Mouse (Mus musculus): ENCODE measurements around the gene Sh3kbp1. TPM values are rescaled to one million over a fixed set of nuclear protein-coding genes. Genes with fewer than 3 reads are reported as not detected.

Sh3kbp1 gene
- polyA plus RNA-seq, 1 experiment from 2014 or later, result 31.4 TPM

DNA sequence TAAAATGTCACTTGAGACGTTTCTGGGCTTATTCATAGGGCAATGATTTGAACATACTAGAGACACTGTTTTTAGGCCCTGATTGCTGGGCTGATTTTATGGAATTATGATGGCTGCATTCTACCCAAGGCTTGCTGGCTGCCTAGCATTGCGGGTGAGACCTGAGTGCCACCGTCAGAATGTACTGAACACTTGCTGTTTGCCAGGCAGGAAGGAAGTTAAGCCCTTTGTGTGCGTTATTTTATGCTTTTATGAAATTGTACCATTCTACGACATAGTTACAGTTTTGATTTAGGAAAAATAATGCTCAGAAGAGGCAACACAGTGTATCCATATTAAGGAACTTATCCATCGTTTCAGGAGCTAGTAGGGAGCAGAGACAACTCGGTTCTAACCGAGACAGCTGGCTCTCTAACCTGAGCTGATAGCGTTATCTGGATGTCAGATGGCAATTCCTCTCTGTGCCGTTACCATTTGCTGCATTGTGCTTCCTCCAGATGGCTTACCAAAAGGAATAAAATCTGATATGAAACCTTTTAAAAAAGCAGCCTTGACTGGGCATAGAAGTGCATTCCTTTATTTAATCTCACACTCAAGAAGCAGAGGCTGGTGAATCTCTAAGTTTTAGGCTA, 62.8 kb downstream of the Sh3kbp1 start:
- Histone ChIP-seq H3K27ac (ENCODE audit: low read depth, low read length) (no peak overlapping the region), H3K4me2 (replicated peaks; ENCODE audit: low read depth, low read length) (no peak overlapping the region), H3K36me3 (ENCODE audit: control insufficient read depth, insufficient read depth, low read length) (no peaks in the 10 kb centered on the region), H3K4me3 (ENCODE audit: low read depth, low read length) (no peak overlapping the region), H3K27me3 (ENCODE audit: control insufficient read depth, insufficient read depth, low read length) (0 out of 2 replicates have a peak, but pooled peaks cover 2% of the 10 kb centered on the region), H3K4me1 (replicated peaks; ENCODE audit: control insufficient read depth, insufficient read depth, low read length) (no peaks in the 10 kb centered on the region), H3K9ac (ENCODE audit: low read depth, low read length) (no peak overlapping the region), H3K9me3 (ENCODE audit: control insufficient read depth, low read length) (no peaks in the 10 kb centered on the region)
- WGBS, result 78% methylated on average over 10 of the region's 10 CpGs
- ATAC-seq (ENCODE audit: low FRiP score) (no peak), DNase-seq (ENCODE audit: low spot score) (no peak)

DNA sequence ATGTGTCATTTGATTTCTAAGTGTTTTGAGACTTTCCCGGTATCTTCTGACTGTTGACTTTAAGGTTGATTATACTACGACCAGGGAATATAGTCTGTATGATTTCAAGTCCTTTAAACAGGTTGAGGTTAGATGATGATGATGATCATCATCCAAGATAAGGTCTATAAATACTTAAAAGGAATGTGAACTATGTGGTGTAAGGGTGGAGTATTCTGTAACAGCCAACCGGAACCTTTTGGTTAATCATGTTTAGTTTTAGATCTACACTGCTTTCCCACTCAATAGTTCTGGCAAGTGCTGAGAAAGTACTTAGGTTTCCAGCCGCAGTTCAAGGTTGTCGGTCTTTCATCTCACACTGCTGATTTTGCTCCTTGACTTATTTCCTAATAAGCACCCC, 66.1 kb downstream of the Sh3kbp1 start:
- no peaks in the 10 kb centered on the region for H3K9me3 ChIP-seq (ENCODE audit: control insufficient read depth, low read length)
- WGBS, result 95% methylated on average over 5 of the region's 5 CpGs
- H3K4me2 ChIP-seq (replicated peaks; ENCODE audit: low read depth, low read length), result no peak overlapping the region
- DNase-seq (ENCODE audit: low spot score) (no peak), ATAC-seq (ENCODE audit: low FRiP score) (no peak)
- H3K9ac ChIP-seq (ENCODE audit: low read depth, low read length), result no peak overlapping the region
- 0 out of 2 replicates have a peak, but pooled peaks cover 4% of the 10 kb centered on the region for H3K27me3 ChIP-seq (ENCODE audit: control insufficient read depth, insufficient read depth, low read length)
- no peaks in the 10 kb centered on the region for H3K36me3 ChIP-seq (ENCODE audit: control insufficient read depth, insufficient read depth, low read length)
- H3K4me3 ChIP-seq (ENCODE audit: low read depth, low read length), result no peak overlapping the region
- H3K4me1 ChIP-seq (replicated peaks; ENCODE audit: control insufficient read depth, insufficient read depth, low read length), result no peaks in the 10 kb centered on the region
- no peak overlapping the region for H3K27ac ChIP-seq (ENCODE audit: low read depth, low read length)

DNA sequence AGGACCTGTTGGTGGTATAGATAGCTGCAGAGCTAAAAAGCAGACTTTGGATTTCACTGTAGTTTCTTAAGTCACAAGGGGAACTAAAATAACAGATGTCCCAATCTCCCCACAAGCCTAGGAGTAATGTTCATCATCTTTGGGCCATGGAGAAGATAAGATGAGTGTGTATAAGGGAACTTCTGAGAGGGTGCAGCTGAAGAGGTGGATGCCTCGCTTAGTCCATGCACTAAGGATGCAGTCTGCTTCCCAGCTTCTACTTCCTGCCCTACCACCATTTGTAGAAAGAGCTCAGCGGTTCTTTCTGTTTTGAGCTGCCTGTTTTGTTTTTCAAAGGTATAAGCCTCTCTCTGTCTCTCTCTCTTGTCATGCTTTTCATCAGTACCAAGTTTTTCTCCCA, 69.5 kb downstream of the Sh3kbp1 start:
- WGBS, result 27% methylated on average over 2 of the region's 2 CpGs
- H3K27me3 ChIP-seq (ENCODE audit: control insufficient read depth, insufficient read depth, low read length), result 0 out of 2 replicates have a peak, but pooled peaks cover 4% of the 10 kb centered on the region

DNA sequence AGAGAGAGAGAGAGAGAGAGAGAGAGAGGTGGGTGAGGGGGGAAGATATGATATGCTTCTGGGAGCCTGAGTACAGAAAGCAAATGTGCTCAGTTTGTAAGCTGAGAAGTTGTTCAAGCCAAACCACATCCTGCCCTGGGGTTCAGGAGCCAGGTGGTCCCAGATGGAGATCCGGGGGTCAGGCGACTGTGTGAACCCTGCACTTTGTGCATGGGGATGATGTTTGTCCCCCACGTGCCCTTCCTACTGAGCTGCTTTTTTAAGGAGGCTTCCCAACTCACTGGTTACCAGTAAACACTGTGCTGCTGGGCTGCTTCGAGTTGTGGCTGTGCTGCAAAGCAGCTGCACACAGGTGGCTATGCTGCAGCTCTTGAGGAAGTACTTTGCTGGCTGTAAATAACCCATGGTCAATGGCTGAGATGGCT, 70.0 kb downstream of the Sh3kbp1 start:
- H3K9me3 ChIP-seq (ENCODE audit: control insufficient read depth, low read length), result no peaks in the 10 kb centered on the region
- no peak overlapping the region for H3K4me3 ChIP-seq (ENCODE audit: low read depth, low read length)
- ATAC-seq (ENCODE audit: low FRiP score) (no peak), DNase-seq (ENCODE audit: low spot score) (no peak)
- H3K27me3 ChIP-seq (ENCODE audit: control insufficient read depth, insufficient read depth, low read length), result 0 out of 2 replicates have a peak, but pooled peaks cover 4% of the 10 kb centered on the region
- no peaks in the 10 kb centered on the region for H3K36me3 ChIP-seq (ENCODE audit: control insufficient read depth, insufficient read depth, low read length)
- H3K4me1 ChIP-seq (replicated peaks; ENCODE audit: control insufficient read depth, insufficient read depth, low read length), result no peaks in the 10 kb centered on the region
- no peak overlapping the region for H3K27ac ChIP-seq (ENCODE audit: low read depth, low read length)
- H3K9ac ChIP-seq (ENCODE audit: low read depth, low read length), result no peak overlapping the region
- no peak overlapping the region for H3K4me2 ChIP-seq (replicated peaks; ENCODE audit: low read depth, low read length)
- 20% methylated on average over 4 of the region's 4 CpGs for WGBS

More for the DNA sequence above, 69.5 kb downstream of the Sh3kbp1 start:
- H3K4me3 ChIP-seq (ENCODE audit: low read depth, low read length), result no peak overlapping the region
- no peak overlapping the region for H3K27ac ChIP-seq (ENCODE audit: low read depth, low read length)
- no peak overlapping the region for H3K9ac ChIP-seq (ENCODE audit: low read depth, low read length)
- no peak for DNase-seq (ENCODE audit: low spot score)
- no peaks in the 10 kb centered on the region for H3K9me3 ChIP-seq (ENCODE audit: control insufficient read depth, low read length)
- H3K36me3 ChIP-seq (ENCODE audit: control insufficient read depth, insufficient read depth, low read length), result no peaks in the 10 kb centered on the region
- H3K4me2 ChIP-seq (replicated peaks; ENCODE audit: low read depth, low read length), result no peak overlapping the region
- no peak for ATAC-seq (ENCODE audit: low FRiP score)
- no peaks in the 10 kb centered on the region for H3K4me1 ChIP-seq (replicated peaks; ENCODE audit: control insufficient read depth, insufficient read depth, low read length)

DNA sequence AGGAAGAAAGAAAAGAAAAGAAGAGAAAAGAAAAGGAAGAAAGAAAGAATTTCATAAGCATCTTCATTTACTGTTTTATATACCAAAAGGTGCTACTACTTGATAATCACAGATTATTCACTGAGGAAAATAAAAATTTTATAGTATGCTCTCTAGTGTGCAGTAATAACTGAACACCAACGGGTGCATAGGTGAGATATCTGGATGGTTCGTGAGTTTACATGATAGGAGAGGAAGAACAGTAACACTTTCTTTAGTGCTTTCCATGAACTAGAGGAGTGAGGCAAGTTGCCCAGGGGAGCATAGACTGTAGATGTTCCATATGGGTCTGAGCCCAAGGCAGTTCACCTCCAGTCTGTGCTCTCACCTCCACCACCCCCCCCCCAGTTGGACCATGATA, 75.8 kb downstream of the Sh3kbp1 start:
- 95% methylated on average over 2 of the region's 2 CpGs for WGBS
- ATAC-seq (ENCODE audit: low FRiP score), result no peak
- H3K9me3 ChIP-seq (ENCODE audit: control insufficient read depth, low read length), result no peaks in the 10 kb centered on the region
- no peak overlapping the region for H3K27ac ChIP-seq (ENCODE audit: low read depth, low read length)
- no peaks in the 10 kb centered on the region for H3K27me3 ChIP-seq (ENCODE audit: control insufficient read depth, insufficient read depth, low read length)
- H3K4me2 ChIP-seq (replicated peaks; ENCODE audit: low read depth, low read length), result no peak overlapping the region
- H3K9ac ChIP-seq (ENCODE audit: low read depth, low read length), result no peak overlapping the region
- DNase-seq (ENCODE audit: low spot score), result no peak
- no peaks in the 10 kb centered on the region for H3K4me1 ChIP-seq (replicated peaks; ENCODE audit: control insufficient read depth, insufficient read depth, low read length)
- no peak overlapping the region for H3K4me3 ChIP-seq (ENCODE audit: low read depth, low read length)
- no peaks in the 10 kb centered on the region for H3K36me3 ChIP-seq (ENCODE audit: control insufficient read depth, insufficient read depth, low read length)

DNA sequence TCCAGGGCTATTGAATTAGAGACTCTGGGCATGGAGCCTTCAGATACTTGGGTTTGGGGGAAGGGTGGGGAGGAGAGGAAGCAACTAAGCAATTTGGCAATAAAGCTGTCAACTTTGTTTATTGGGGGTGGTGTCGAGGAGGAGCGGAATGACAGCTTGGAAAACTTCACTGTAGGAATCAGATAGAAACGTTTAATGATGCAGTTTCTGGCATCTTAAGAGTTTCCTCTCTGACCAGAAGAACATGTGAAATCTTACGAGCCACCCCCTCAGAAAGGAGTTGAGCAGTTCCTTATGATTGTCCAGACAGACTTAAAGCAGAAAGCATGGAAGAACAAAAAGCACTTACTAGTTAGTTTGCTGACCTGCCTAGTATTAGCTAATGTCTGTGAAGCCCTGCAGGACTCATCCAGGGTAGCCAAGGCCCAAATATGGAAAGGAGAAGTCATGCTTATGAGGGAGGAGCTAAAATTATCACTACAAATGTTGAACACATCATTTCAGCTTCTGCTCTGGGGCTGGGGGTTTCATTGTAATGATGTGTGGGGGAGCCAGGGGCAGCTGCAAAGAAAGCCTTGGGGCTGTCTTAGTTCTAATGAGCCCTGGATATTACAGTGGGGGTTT, 77.4 kb downstream of the Sh3kbp1 start:
- no peak overlapping the region for H3K27ac ChIP-seq (ENCODE audit: low read depth, low read length)
- ATAC-seq (ENCODE audit: low FRiP score) (no peak), DNase-seq (ENCODE audit: low spot score) (no peak)
- no peak overlapping the region for H3K4me2 ChIP-seq (replicated peaks; ENCODE audit: low read depth, low read length)
- no peaks in the 10 kb centered on the region for H3K27me3 ChIP-seq (ENCODE audit: control insufficient read depth, insufficient read depth, low read length)
- no peak overlapping the region for H3K4me3 ChIP-seq (ENCODE audit: low read depth, low read length)
- H3K9me3 ChIP-seq (ENCODE audit: control insufficient read depth, low read length), result no peaks in the 10 kb centered on the region
- WGBS, result 75% methylated on average over 4 of the region's 4 CpGs
- no peaks in the 10 kb centered on the region for H3K4me1 ChIP-seq (replicated peaks; ENCODE audit: control insufficient read depth, insufficient read depth, low read length)
- H3K36me3 ChIP-seq (ENCODE audit: control insufficient read depth, insufficient read depth, low read length), result no peaks in the 10 kb centered on the region
- H3K9ac ChIP-seq (ENCODE audit: low read depth, low read length), result no peak overlapping the region

DNA sequence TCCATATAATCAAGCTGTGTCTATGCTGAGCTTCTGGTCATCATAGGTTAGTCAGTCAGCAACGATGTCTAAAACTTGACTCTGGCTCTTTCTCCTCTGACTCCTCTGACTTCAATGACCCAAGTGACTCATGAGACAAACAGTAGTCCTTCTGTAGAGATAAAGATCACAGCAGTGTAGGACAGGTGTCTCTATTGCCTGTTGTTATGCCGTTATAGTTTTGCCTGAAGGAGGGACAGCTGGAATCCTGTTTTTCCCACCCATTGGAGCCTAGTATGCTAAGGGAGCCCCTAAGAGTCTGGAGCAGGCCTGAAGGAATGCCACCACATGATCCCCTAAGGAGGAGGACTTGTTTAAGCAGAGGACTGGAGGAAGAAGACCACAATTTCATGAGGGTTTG, 78.3 kb downstream of the Sh3kbp1 start:
- H3K4me3 ChIP-seq (ENCODE audit: low read depth, low read length), result no peak overlapping the region
- H3K36me3 ChIP-seq (ENCODE audit: control insufficient read depth, insufficient read depth, low read length), result no peaks in the 10 kb centered on the region
- no peak overlapping the region for H3K27ac ChIP-seq (ENCODE audit: low read depth, low read length)
- no peak for DNase-seq (ENCODE audit: low spot score)
- H3K27me3 ChIP-seq (ENCODE audit: control insufficient read depth, insufficient read depth, low read length), result no peaks in the 10 kb centered on the region
- no peak for ATAC-seq (ENCODE audit: low FRiP score)
- no peak overlapping the region for H3K9ac ChIP-seq (ENCODE audit: low read depth, low read length)
- no peak overlapping the region for H3K4me2 ChIP-seq (replicated peaks; ENCODE audit: low read depth, low read length)
- no peaks in the 10 kb centered on the region for H3K4me1 ChIP-seq (replicated peaks; ENCODE audit: control insufficient read depth, insufficient read depth, low read length)
- no peaks in the 10 kb centered on the region for H3K9me3 ChIP-seq (ENCODE audit: control insufficient read depth, low read length)
- 90% methylated on average over 2 of the region's 2 CpGs for WGBS

DNA sequence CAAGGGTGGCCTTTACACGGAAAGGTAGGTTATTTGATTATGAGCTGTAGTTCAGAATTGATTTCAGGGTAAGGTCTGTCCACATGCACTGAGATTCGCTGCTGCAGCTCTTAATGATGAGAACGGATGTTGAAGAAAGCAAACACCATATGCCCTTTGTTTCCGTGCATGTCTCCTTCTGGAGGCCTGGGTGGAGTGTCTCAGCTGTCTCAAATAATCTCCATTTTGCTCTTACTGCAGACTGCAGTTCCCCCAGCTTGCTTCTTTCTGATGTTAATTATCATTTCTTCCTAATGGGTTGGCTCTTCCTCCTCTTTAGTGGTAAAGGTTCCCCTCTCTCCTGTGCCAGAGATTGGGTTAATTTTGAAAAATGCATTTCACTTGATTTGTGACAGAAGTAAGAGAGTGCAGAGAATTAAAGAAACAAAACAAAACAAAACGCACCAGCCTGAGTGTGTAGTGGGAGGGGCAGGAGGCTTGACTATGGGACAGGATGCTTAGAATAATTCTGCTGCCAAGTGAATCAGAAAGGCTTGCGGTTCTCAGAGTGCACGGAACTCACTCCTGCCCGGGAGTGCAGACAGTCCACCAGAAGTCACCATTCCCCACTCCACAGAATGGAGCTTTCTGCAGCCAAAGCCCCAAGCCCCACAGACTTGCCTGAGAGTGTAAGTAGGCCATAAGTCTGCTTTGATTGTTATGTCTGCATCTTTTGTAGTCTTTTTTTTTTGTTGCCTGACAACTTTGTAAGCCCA, 81.2 kb downstream of the Sh3kbp1 start:
- WGBS, result 23% methylated on average over 8 of the region's 8 CpGs

More for the DNA sequence above, 81.2 kb downstream of the Sh3kbp1 start:
- no peaks in the 10 kb centered on the region for H3K36me3 ChIP-seq (ENCODE audit: control insufficient read depth, insufficient read depth, low read length)
- peak overlapping the region; percentile 51; the same call in 1 of the 2 replicates for H3K27ac ChIP-seq (ENCODE audit: low read depth, low read length)
- no peak overlapping the region for H3K4me2 ChIP-seq (replicated peaks; ENCODE audit: low read depth, low read length)
- DNase-seq (ENCODE audit: low spot score) (no peak), ATAC-seq (ENCODE audit: low FRiP score) (peak; percentile 61; the same call in 1 of the 2 replicates)
- no peaks in the 10 kb centered on the region for H3K4me1 ChIP-seq (replicated peaks; ENCODE audit: control insufficient read depth, insufficient read depth, low read length)
- no peaks in the 10 kb centered on the region; the same call in 1 of the 2 replicates for H3K27me3 ChIP-seq (ENCODE audit: control insufficient read depth, insufficient read depth, low read length)
- H3K9me3 ChIP-seq (ENCODE audit: control insufficient read depth, low read length), result no peaks in the 10 kb centered on the region
- no peak overlapping the region for H3K4me3 ChIP-seq (ENCODE audit: low read depth, low read length)
- H3K9ac ChIP-seq (ENCODE audit: low read depth, low read length), result no peak overlapping the region

Measured in hindbrain, embryonic 11.5 days (tissue).